Mouse (Mus musculus) spleen, embryonic (tissue): ENCODE data around the gene Tctn1.

Source experiments
- CTCF ChIA-PET: fragments of 350-600 bp; sonication (Branson Sonifier 250); formaldehyde crosslinking; loops from one replicate; lab custom pipeline; 2022; lab: Charles Lee

The Tctn1 gene

DNA sequence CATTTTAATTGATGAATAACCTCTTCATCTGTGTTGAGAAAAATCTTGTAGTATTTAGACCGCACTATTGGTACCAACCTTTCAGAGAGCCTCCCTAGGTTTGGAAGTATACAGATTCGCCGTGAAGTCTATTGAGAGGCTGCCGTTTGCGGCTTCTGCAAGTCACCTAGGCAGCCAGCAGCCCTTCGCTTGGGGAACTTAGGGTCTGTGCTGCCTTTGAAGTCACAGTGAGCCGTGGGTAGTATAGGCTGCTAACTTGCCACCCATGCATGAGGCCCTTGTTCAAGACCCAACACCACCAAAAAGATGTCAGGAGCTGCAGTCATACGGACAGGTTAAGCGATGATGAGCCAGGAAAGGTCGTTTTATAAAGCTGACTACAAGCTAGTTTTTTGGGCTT is 21.9 kb upstream of the Tctn1 start:
- CTCF ChIA-PET: interaction anchor here (0.6 to 1.3 kb wide), 3 partner anchors 13 to 194 kb away, joined by 3 to 7 read pairs (median 6); no protein-coding TSS in a partner anchor

DNA sequence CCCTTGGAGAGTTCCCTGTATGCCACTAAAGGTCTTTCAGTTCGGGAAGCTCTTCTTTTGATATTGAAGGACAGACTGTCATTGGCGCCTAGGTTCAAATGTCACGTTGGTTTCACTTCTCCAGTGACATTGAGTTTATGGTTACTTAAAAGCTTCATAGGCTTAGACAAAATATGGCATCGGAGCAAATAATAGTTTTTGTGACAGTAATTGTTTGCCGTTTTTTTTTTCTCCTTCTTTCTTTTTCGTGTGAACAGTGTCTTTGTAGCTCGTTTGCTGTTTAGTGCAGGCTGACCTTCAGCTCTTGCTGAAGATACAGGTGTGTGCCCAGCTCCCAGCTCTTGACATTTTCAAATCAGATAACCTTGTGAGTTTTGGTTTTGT is 21.5 kb upstream of the Tctn1 start:
- CTCF ChIA-PET: interaction anchor here (1.2 to 1.3 kb wide), 2 partner anchors 13 to 24 kb away, joined by 6 to 7 read pairs; no protein-coding TSS in a partner anchor

DNA sequence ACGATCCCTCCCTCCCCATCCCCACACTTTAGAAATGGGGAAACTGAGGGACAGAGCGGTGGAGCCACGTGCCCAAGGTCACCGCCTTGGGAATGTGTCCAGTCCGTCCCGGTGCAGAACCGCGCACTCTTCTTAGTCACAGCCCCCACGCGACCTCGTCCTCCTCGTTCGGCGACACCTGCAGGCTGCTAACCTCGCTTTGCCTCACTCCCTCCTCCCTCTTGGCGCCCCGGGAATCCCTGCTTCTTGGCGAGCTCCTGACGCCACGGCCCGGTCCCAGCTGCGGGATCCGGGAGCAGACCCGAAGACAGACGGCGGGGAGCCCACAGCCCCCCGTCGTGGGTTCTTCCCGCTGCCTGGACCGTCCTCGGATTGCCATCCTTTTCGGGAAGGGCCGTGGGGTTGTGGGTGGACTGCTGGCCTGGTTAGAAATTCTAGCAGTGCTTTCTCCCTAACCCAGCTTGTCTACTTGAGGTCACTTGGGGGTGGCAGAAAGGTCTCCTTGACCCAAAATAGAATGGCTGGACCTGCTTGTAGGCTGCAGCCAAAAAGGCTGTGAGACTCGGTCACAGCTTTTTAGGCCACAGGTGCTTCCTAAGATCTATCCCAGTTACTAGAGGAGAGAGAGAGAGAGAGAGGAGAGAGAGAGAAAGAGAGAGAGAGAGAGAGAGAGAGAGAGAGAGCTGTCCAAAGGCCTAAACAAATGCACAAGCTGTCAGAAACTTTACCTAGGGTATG is 20.9 kb upstream of the Tctn1 start:
- CTCF ChIA-PET: interaction anchor here (1.2 to 1.3 kb wide), 2 partner anchors 12 to 25 kb away, joined by 6 to 7 read pairs; no protein-coding TSS in a partner anchor

DNA sequence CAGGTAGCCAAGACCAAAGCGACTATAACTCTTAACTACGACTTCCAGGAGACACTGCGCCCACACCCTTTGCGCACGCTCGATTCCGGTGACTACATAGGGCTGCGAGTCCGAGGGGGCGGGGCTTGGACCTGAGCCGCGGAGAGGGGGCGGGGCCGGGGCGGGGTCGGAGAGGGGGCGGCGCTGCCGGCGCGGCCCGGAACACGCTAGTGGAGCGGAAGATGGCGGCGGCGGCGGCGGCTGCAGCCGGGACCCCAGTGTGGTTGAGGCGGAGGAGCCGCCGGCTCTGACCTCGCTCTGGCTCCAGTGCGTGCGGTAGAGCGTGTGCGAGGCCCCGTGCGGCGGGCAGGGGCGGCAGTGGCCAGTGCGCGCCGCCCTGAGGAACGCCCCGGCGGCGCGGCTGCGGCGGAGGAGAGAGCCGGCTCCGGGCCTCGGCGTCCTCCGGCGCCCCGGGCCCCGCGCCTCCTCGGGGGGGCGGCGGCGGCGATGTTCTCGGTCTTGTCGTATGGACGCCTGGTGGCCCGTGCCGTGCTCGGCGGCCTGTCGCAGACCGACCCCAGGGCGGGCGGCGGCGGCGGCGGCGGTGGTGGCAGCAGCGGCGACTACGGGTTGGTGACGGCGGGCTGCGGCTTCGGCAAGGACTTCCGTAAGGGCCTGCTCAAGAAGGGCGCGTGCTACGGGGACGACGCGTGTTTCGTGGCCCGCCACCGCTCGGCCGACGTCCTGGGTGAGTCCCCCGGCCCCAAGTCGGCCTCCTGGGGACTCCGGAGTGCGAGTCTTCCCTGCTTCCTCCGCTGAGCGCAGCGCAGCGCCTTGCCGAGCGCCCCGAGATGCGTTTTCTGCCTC is 20.1 kb upstream of the Tctn1 start, which contains the start of gene Pptc7:
Gene Pptc7 (plus strand): TSS at position 183 of the 846 bp plus-strand sequence.
- CTCF ChIA-PET: no interaction called here

DNA sequence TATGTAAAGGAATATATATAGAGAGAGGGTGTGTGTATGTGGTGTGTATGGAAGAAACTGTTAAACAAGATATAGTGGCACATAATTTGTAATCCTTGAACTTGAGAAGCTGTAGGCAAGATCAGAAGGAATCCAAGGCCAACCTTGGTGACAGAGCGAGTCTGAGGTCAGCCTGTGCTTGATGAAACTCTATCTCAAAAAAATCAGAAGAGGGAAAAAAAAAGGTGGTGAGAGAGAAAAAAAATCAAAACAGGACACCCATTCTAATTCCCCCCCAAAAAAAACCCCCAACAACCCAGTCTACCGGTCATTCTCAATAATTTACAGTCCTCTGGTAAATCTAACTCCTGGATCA is 19.5 kb upstream of the Tctn1 start:
- CTCF ChIA-PET: interaction anchor here (0.7 kb wide), 1 partner anchor 17 kb away, joined by 5 read pairs; no protein-coding TSS in a partner anchor

DNA sequence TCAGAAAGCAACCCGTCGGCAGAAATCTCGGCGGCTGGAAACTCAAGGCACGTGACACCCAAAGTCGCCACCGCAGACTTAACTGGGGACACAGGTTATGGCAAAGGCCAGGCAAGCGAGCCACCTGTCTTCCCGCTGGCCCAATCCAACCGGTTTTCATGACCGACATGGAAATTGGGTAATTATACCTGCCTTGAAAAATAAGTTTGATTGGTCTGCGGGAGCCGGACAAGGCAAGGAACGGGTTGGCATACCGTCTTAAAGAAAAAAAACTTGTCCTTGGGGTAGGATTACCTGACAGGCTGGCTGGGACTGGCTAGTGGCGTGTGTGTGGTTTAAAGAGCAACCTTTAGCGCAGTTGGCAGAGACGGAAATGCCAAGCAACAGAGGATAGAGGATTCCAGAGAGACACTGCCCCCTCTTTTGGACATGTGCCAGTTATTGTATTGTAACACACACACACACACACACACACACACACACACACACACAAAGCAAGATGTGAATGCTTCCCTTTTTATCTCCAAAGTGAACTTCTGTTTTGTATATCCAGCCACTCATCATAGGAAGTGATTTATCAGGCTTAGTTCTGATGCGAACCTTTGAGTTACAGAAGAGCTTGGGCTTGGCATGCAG is 16.7 kb upstream of the Tctn1 start:
- CTCF ChIA-PET: no interaction called here

DNA sequence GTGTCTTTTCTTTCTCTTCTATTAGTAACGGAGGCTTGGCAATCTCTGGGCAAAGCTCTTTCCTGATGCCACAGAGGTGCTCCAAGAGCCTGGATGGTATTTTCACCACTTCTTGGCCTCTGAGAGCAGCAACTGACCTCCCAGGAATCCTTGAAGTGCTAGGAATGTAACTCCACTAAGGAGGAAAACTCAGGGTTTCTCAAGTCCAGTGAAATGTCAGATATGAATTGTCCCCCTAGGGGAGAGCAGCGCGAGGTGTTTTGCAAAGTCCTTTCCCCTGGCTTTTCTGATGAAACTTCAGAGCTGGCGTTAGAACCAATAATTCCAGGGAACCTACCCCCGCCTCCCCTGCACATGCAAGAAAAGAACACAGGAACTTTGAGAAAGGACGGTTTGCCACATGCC is 16.2 kb upstream of the Tctn1 start:
- CTCF ChIA-PET: interaction anchor here (0.5 to 0.7 kb wide), 2 partner anchors 91 to 127 kb away, joined by 3 to 4 read pairs; no protein-coding TSS in a partner anchor

DNA sequence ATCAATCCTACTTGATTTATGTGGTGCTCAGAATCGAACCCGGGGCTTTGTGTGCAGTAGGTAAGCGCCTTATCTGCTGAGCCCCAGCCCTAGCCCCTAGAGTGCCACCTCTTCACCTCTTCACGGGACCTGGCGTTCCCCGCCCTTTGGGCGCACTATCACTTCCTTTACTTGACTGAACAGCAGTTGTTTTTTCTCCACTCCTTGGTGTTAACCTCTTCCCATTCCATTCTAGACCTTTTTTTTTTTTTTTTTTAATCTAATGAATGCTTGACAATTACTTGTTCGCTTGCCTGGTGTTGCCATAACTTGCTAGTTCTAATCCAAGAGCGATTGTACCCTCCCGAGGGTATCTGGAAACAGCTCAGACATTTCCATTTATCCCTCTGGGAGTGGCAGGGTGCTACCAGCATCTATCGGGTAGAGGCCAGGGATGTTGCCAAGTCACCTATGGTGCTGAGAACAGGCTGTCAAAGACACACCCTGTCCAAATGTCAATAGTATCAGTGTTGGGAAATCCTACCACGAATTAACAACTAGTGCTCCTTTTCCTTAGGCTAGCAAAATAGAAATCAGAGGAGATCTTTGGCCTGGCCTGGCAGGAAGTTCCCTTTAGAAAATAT is 15.7 kb upstream of the Tctn1 start:
- CTCF ChIA-PET: interaction anchor here (0.5 to 0.7 kb wide), 2 partner anchors 90 to 126 kb away, joined by 3 to 4 read pairs; no protein-coding TSS in a partner anchor

DNA sequence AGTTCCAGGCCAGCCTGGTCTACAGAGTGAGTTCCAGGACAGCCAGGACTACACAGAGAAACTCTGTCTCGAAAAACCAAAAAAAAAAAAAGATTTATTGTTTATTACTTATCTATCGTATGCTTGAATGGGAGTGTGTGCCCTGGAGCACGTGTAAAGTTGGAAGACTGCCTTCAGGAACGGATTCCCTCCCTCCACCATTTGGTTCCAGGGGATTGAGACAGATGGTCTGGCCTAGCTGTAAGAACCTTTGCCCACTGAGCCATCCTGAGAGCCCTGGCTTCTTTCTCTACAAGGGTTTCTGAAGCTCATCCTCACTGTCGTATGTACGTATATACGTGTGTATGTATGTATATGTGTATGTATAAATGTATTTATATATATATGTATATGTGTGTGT is 14.7 kb upstream of the Tctn1 start:
- CTCF ChIA-PET: interaction anchor here (0.7 kb wide), 1 partner anchor 12 kb away, joined by 4 read pairs; no protein-coding TSS in a partner anchor

DNA sequence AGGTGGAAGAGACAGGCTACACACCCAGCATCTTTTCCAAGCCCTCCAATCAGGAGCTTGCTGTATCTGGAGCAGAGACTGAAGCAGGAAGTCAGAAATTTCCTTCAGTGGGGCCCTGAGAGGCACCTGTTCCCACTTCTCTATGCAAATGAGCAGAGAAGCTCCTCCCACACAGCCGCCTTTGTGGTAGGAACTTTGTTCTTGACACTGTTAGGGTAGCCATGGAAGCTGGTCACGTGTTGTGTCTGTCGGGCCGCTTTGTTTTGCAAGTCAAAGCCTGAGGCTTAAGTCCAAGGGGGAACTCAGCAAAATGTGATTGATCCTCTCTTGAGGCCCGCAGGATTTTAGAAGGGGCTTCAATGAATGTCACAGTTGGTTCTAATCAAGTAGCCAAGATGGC is 10.5 kb upstream of the Tctn1 start:
- CTCF ChIA-PET: interaction anchor here (0.8 to 1.1 kb wide), 2 partner anchors 11 to 107 kb away, joined by 3 to 4 read pairs; no protein-coding TSS in a partner anchor

DNA sequence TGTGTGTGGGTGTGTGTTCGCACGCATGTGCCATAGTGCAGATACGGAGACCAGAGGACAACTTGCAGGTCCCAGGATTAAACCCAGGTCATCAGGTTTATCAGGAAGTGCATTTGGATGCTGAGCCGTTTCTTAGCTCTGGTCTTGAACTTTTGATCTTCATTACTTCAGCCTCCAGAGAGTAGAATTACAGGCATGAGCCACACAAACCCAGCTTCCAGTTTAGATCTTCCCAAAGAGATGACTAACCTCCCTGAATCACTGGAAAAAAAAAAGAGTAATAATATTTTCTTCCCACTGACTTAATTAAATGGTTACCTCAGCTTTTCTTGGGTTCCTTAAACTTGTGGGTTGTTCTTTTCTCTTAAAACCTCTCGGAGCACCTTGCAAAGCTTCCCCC is 8.6 kb upstream of the Tctn1 start:
- CTCF ChIA-PET: interaction anchor here (1.1 to 1.2 kb wide), 2 partner anchors 13 to 141 kb away, joined by 3 to 6 read pairs; no protein-coding TSS in a partner anchor

DNA sequence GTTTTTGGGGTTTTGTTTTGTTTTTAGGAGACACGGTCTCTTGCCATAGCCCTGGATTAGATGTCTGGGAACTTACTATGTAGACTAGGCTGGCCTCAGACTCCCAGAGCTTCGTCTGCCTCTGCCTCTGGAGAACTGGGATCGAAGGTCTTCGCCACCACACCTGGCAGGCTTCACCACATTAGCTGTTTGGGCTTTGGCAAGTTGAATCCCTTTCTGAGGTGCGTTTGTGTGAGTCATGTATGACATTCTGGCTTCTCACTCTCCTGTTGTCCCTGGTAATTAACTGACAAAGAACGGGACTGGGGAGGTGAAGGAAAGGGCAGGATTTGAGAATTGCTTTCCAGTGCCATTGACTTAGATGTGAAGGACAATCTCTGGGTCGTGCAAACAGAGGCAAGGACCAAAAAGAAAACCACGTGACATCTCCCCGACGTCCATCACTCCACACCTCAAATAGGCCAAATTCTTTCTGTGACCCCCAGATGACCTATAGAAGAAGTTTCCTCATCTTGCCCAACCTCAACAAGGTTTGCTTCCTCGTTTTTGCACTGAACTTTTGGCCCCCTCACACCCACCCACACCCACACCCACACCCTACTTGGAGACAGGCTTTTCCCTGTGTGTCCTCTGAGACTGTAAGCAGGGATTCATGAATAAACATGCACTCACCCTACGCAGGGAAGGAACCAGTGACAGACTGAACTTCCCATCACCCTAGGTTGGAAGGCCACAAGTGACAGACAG is 4.8 kb upstream of the Tctn1 start:
- CTCF ChIA-PET: no interaction called here

DNA sequence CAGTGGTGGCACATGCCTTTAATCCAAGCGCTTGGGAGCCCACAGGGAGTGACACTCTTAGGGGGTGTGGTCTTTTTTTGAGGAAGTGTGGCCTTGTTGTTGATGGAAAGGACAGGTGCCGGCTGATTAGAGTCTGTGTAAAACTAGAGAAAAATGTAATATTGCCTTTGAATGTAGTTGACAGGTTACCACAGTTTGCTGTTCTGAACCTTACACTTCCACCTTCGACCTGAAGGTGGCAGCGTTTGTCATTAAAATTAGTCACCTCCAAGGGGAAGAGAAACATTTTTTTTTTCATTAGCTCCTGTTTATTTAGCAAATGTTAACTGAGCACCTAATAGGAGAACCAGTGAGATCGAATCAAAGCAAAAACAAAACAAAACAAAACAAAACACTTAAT is 3.6 kb upstream of the Tctn1 start:
- CTCF ChIA-PET: no interaction called here

DNA sequence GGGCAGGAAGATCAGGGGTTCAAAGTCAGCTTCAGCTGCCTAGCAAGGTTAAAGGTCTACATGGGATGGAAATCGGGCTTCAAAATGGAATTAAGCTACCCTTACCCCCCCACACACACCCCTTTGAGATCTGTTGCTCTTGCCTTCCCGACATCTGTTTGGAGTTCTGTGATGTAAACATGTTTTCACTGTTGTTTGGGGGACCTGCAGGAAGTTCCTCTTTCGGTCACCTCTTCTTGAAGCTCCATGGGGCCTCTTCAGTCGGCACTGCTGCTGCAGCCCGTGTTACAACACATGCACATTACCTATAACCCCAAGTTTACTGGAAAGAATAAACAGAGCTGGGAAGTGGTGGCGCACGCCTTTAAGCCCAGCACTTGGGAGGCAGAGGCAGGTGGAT is 2.9 kb upstream of the Tctn1 start:
- CTCF ChIA-PET: interaction anchor here (0.5 to 0.6 kb wide), 2 partner anchors 12 to 16 kb away, joined by 4 to 5 read pairs; no protein-coding TSS in a partner anchor

DNA sequence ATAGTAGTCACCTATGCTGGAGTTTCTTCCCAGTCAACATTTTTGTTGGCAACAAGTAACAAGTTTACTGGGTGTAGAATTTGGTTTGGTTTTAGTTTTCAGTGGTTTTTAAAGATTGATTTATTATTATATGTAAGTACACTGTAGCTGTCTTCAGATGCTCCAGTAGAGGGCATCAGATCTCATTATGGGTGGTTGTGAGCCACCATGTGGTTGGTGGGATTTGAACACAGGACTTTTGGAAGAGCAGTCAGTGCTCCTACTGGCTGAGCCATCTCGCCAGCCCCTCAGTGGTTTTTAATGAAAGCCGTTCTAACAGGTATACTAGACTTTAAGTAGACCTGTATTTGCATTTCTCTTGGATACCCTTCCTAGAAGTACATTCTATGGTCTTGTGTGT is 1.7 kb upstream of the Tctn1 start:
- CTCF ChIA-PET: no interaction called here

DNA sequence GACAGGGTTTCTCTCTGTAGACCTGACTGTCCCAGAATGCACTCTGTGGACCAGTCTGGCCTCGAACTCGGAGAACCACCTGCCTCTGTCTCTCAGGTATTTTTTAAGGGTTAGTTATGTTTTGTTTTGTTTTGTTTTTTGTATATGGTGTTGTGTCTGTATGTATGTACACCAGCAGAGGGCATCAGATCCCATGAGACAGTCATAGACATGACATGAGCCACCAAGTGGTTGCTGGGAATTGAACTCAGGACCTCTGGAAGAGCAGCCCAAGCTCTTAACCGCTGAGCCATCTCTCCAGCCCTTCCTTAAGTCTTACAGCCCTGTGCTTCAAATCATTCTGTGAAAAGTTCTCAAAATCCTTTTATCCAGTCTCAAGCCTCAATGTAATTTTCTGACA is 927 bp upstream of the Tctn1 start:
- CTCF ChIA-PET: interaction anchor here (0.5 kb wide), 1 partner anchor 100 kb away, joined by 3 read pairs; no protein-coding TSS in a partner anchor

DNA sequence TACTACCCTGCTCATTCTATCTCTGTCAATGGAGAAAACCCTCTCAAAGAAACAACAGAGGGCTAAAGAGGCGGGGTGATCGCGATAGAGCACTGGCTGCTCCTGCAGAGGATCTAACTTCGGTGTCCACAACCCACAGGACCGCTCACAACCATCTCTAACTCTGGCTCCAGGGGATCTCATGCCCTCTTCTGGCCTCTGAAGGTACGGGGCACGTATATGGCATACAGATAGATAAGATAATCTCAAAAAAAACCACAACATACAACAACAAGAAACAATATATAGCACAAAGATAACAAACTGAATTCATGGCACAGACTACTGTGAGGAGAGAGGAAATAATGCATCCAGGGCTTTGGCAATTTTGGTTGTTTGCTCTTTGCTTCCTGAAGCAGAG is 2.2 kb downstream of the Tctn1 start:
- CTCF ChIA-PET: interaction anchor here (1.3 kb wide), 1 partner anchor 53 kb away, joined by 6 read pairs; no protein-coding TSS in a partner anchor

DNA sequence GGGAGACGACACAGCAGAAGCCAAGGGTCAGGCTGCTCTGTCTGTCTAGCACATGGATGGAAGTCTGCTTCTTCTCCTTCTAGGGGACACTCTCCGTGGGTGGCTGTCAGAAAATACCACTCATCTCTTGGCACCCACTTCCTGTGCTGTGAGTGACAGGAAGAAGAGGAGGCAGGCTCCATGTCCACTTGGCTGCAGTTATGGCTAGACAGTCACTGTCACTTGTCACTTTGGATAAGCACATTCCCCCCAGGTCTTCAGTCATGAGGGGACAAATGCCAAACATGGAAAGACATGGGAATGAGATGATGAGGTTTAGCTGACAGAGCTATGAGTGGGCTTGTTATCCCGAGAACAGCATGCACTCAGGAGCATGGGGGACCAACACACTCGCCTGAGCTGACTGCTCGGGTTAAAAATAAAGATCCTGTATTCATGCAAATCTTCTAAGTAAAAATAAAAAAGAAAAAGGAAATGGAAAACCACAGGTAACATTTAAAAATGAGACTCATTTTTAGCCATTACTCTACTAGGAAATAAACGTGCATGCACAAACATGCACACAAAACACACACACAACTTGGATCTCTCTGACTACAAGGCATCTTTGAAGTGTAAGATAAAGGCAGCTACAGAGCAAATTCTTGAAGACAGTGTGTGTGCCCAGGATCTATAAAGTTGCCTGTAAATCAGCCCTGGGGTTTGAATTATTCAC is 6.1 kb downstream of the Tctn1 start:
- CTCF ChIA-PET: interaction anchor here (1.3 kb wide), 1 partner anchor 43 kb away, joined by 3 read pairs; no protein-coding TSS in a partner anchor

DNA sequence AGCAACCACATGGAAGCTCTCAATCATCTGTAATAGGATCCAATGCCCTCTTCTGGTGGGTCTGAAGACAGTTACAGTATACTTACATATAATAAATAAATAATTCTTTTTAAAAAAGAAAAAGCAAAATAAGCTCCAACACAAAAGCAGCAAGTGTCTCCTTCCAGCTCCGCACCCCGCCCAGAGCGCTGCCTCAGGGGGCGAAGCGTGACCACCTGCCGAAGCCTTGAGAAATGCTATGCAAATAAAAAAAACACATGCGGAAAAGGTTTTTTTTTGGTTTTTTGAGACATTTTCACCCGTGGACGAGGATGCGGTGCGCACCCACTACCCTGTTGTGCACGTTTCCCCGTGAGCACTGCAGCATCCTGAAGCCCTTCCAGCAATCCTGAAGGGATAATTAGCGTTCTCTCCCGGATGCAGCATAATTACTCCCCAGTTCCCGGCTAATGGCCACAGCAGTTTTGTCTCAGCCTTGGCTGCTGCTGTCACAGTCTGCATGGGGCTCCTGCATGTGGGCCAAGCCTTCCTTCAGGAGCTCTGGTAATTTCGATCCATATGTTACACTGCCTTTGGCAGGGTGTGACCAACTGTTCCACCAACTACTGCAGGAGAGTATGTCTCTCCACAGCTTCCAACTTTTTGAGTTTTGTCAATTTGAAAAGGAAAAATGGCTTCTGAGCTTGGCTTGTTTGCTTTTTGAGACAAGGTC is 12.2 kb downstream of the Tctn1 start:
- CTCF ChIA-PET: interaction anchor here (0.5 to 1.7 kb wide), 4 partner anchors 12 to 263 kb away, joined by 3 to 5 read pairs (median 4); no protein-coding TSS in a partner anchor
